Mouse (Mus musculus) kidney, adult 18-20 months (tissue): Measurements from ENCODE around the gene Atp2c2.
A peak's percentile ranks its signal among the peaks of the same experiment; 100 is the strongest.

ENCODE experiments used
- DNase-seq: peaks from one replicate; pipeline ENCODE4 v3.0.0; 2021

Gene Atp2c2

GRCm38 (mm10) chr8:119785764-119786405, 86.1 kb downstream of the Atp2c2 start:
- no peak for DNase-seq

DNA sequence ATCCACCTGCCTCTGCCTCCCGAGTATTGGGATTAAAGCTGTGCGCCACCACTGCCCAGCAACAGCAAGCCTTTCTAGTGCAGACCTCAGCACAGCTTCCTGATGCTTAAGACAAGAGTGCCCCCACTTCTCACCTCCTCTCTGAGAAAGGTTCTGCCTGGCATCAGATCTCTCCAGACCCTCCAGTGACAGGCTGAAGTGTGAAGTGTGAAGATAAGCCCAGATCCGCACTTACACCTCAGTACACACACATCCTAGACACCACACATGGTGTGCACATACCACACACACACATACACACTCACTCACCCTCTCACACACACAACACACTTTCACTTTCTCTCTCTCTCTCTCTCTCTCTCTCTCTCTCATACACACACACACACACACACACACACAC, 87.1 kb downstream of the Atp2c2 start:
- DNase-seq, result no peak

DNA sequence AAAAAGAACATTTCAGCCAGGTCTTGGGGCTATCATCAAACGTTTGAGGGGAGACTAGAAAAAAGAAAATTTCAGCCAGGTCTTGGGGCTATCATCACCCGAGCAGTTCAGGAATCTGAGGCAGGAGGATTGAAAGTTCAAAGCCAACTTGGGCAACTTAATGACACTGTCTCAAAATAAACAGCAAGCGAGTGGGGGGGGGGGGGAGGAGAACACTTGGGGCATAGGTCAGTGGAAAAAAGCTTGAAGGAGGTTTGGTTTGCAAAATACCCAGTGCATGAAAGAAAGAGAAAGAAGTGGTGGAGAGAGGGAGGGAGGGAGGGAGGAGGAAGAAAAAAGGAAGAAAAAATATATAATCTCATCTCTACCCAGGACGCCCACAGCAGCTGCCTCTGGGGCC, 87.5 kb downstream of the Atp2c2 start:
- no peak for DNase-seq

GRCm38 (mm10) chr8:119788607-119789381, 89.0 kb downstream of the Atp2c2 start:
- no peak for DNase-seq

- DNase-seq, result no peak
These were observed 89.8 kb downstream of the Atp2c2 start for GRCm38 (mm10) chr8:119789581-119789980.

GRCm38 (mm10) chr8:119791804-119792704, 92.2 kb downstream of the Atp2c2 start:
- DNase-seq, result peak; percentile 54

- DNase-seq, result no peak
These were observed 94.9 kb downstream of the Atp2c2 start for GRCm38 (mm10) chr8:119794689-119795088.

DNA sequence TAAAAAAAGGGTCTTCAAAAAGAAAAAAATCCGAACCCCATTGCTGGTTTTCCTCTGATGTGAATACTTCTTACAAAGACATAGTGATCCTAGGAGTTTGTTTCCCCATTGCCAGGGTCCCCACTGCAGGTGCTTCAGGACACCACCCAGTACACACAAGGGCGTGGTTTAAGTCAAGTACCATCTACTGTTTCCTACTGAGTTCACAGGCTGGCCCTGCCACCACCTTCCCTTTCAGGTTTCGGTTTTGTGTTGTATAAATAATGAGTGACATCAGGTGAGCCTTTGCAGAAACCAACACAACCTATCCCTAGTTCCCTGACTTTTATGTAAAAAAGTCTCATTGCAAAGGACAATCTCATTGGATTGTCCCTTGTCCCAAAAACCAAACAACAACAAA, 95.8 kb downstream of the Atp2c2 start:
- DNase-seq, result no peak

- peak; percentile 52 for DNase-seq
These were observed 98.6 kb downstream of the Atp2c2 start for GRCm38 (mm10) chr8:119798170-119798964.

DNA sequence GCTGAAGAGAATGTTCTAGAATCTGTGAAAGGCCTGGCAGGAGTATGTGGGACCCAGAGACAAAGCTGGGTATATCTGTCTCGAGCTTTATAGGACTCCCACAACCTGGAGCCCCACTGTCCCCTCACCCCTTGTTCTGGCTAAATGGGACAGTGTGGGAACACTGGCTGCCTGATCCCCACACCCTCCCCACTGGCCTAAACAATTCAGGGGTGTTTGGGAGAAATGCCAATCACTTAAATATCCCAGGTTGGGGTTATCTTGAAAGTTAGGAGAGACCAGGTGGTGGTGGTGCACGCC, 99.1 kb downstream of the Atp2c2 start:
- no peak for DNase-seq

DNA sequence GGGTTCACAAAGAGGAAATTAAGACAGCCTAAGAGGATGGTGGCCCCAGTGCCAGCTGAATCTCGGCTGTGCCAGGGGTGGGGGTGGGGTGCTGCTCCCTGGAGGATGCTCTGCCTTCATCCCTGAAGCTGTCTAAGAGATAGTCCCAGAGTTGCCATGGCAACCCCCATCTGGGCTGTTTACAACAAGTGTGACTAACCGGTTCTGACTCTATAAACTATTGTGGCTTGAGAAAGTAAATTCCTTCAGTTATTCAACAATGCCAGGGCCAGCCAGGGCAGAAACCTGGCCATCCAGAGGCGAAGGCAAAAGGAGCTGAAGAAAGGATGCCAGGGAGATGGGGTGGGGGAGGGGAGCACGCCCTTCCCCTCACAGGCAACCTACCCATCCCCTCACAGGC, 101.4 kb downstream of the Atp2c2 start:
- no peak for DNase-seq

DNA sequence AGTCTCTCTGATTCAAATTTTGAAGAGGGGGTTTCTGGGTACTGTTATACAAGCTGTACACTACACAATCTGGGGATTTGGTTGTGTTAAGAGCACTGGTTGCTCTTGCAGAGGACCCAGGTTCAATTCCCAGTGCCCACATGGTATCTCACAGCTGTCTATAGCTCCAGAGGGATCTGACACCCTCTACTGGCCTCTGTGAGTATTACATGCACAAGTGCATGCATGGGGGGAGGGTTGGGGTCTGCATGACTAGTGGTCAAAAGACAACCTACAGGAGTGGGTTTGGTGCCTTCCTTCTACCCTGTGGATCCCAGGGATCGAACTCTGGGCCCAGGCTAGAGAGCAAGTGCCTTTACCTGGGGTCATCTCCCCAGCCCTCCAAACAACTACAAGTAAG, 102.8 kb downstream of the Atp2c2 start:
- DNase-seq, result no peak

- no peak for DNase-seq
These were observed 105.5 kb downstream of the Atp2c2 start for GRCm38 (mm10) chr8:119805275-119805674.

- peak; percentile 43 for DNase-seq
These were observed 106.8 kb downstream of the Atp2c2 start for GRCm38 (mm10) chr8:119806422-119807263.
